Mouse (Mus musculus) myocyte (in vitro differentiated cells): ENCODE measurements around the gene Rad51b.

Experiments
- CEBPB ChIP-seq: IDR thresholded peaks from 2 replicates; pipeline ENCODE4 v1.6.1; 2011; ENCODE audit warnings: mild to moderate bottlenecking, moderate library complexity; ENCODE audit not compliant: poor library complexity, insufficient read depth, severe bottlenecking
- MYOD1 ChIP-seq, 3 experiments: IDR thresholded peaks; one replicate each; pipeline ENCODE4 v1.6.1; 2011; ENCODE audit warnings: control low read depth in 2 of 3, low read depth in 2 of 3, mild to moderate bottlenecking in 2 of 3, moderate library complexity in 1 of 3; ENCODE audit not compliant: insufficient read length in 2 of 3, control insufficient read depth in 1 of 3
- POLR2A ChIP-seq: IDR thresholded peaks from one replicate; pipeline ENCODE4 v1.6.1; 2011; ENCODE audit warnings: low read depth, mild to moderate bottlenecking, control low read depth, moderate library complexity; ENCODE audit not compliant: insufficient read length
- USF1 ChIP-seq: IDR thresholded peaks from one replicate; pipeline ENCODE4 v1.6.1; 2011; ENCODE audit warnings: low read depth, mild to moderate bottlenecking, control low read depth, moderate library complexity

GRCm38 (mm10) chr12:79771741-79772140 is 474.7 kb downstream of the Rad51b start:
- TF ChIP-seq CEBPB: no peak
- TF ChIP-seq MYOD1 (IDR thresholded peaks at IDR 0.05; ENCODE audit: control insufficient read depth in 1 of 3, insufficient read length in 2 of 3, low read depth in 2 of 3): no peak
- no peak for TF ChIP-seq USF1
- no peak for TF ChIP-seq POLR2A
